Mouse (Mus musculus) embryonic facial prominence, embryonic 14.5 days (tissue): ENCODE data around the gene Slc7a7. TPM values are rescaled to one million over a fixed set of nuclear protein-coding genes. Genes with fewer than 3 reads are reported as not detected.
A peak's percentile ranks its signal among the peaks of the same experiment; 100 is the strongest.

Source experiments
- ATAC-seq: fragments of 200-750 bp; cut with Nextera tagmentation; 2 replicates; pipeline ENCODE4 v1.8.0; 2017; ENCODE audit warnings: low read depth, moderate number of reproducible peaks, moderate TSS enrichment
- DNase-seq: peaks from one replicate; pipeline ENCODE4 v3.0.0-alpha.2; 2015; ENCODE audit warnings: low spot score
- H3K27ac ChIP-seq: fragments of 300-500 bp; sonication (generic); replicated peaks from 2 replicates; pipeline ENCODE4 v1.5.1; 2014; ENCODE audit warnings: low read depth, mild to moderate bottlenecking, low read length, moderate library complexity
- H3K27me3 ChIP-seq: fragments of 300-500 bp; sonication (generic); replicated peaks from 2 replicates; pipeline ENCODE4 v1.6.1; 2014; ENCODE audit warnings: low read length; ENCODE audit not compliant: control insufficient read depth, insufficient read depth
- H3K36me3 ChIP-seq: fragments of 300-500 bp; sonication (generic); 2 replicates; pipeline ENCODE4 v1.6.1; 2014; ENCODE audit warnings: low read length, mixed read lengths; ENCODE audit not compliant: control insufficient read depth, insufficient read depth
- H3K4me1 ChIP-seq: fragments of 300-500 bp; sonication (generic); 2 replicates; pipeline ENCODE4 v1.6.1; 2014; ENCODE audit warnings: antibody characterized with exemption, low read length; ENCODE audit not compliant: control insufficient read depth, insufficient read depth
- H3K4me2 ChIP-seq: fragments of 300-500 bp; sonication (generic); 2 replicates; pipeline ENCODE4 v1.6.1; 2014; ENCODE audit warnings: low read depth, mild to moderate bottlenecking, low read length, moderate library complexity, mixed read lengths
- H3K4me3 ChIP-seq: fragments of 300-500 bp; sonication (generic); 2 replicates; pipeline ENCODE4 v1.5.1; 2014; ENCODE audit warnings: low read depth, mild to moderate bottlenecking, low read length
- H3K9ac ChIP-seq: fragments of 300-500 bp; sonication (generic); 2 replicates; pipeline ENCODE4 v1.6.1; 2014; ENCODE audit warnings: low read depth, mild to moderate bottlenecking, low read length, moderate library complexity, mixed read lengths
- H3K9me3 ChIP-seq: fragments of 300-500 bp; sonication (generic); 2 replicates; pipeline ENCODE4 v1.6.1; 2016; ENCODE audit warnings: low read length; ENCODE audit not compliant: control insufficient read depth
- WGBS: fragments of 180-500 bp; shearing (Covaris S2); extraction: QIAGEN DNeasy Blood & Tissue Kit; methylation state at CpG from one replicate; pipeline ENCODE4 v1.1.7; 2014; 5-methylcytosine and 5-hydroxymethylcytosine counted together
- polyA plus RNA-seq: library from polyadenylated mRNA; unstranded; fragments of >200 nt; fragmentation: Nextera tagmentation; extraction: Ambion mirVana; gene quantifications from 2 replicates; pipeline ENCODE4 v1.2.1, GENCODE M21; 2014

The Slc7a7 gene
- polyA plus RNA-seq, 1 experiment from 2014 or later = 7.7 TPM

GRCm38 (mm10) chr14:54380616-54381015 lies 37.0 kb downstream of the Slc7a7 start:
- H3K9ac ChIP-seq = no peak overlapping the region
- no peaks in the 10 kb centered on the region for H3K9me3 ChIP-seq
- H3K4me3 ChIP-seq = no peak overlapping the region
- WGBS = 81% methylated on average over 4 of the region's 4 CpGs
- H3K4me1 ChIP-seq = no peaks in the 10 kb centered on the region
- no peaks in the 10 kb centered on the region for H3K36me3 ChIP-seq
- DNase-seq (no peak), ATAC-seq (no peak)
- H3K4me2 ChIP-seq = no peak overlapping the region
- H3K27me3 ChIP-seq = no peaks in the 10 kb centered on the region
- H3K27ac ChIP-seq = no peak overlapping the region

GRCm38 (mm10) chr14:54379571-54379970 lies 38.0 kb downstream of the Slc7a7 start:
- ATAC-seq (no peak), DNase-seq (no peak)
- Histone ChIP-seq H3K27ac (no peak overlapping the region), H3K9me3 (no peaks in the 10 kb centered on the region), H3K9ac (no peak overlapping the region), H3K4me2 (no peak overlapping the region), H3K4me3 (no peak overlapping the region), H3K36me3 (no peaks in the 10 kb centered on the region), H3K4me1 (no peaks in the 10 kb centered on the region), H3K27me3 (no peaks in the 10 kb centered on the region)
- 73% methylated on average over 13 of the region's 13 CpGs for WGBS

GRCm38 (mm10) chr14:54377166-54377565 lies 40.4 kb downstream of the Slc7a7 start:
- Histone ChIP-seq H3K36me3 (no peaks in the 10 kb centered on the region), H3K9ac (no peak overlapping the region), H3K4me3 (no peak overlapping the region), H3K4me2 (no peak overlapping the region), H3K4me1 (no peaks in the 10 kb centered on the region), H3K27me3 (no peaks in the 10 kb centered on the region), H3K9me3 (no peaks in the 10 kb centered on the region), H3K27ac (no peak overlapping the region)
- WGBS = 89% methylated on average over 6 of the region's 6 CpGs
- DNase-seq = no peak
- no peak for ATAC-seq

GRCm38 (mm10) chr14:54375916-54376315 lies 41.7 kb downstream of the Slc7a7 start:
- H3K4me3 ChIP-seq = no peak overlapping the region
- no peaks in the 10 kb centered on the region for H3K4me1 ChIP-seq
- no peak overlapping the region for H3K27ac ChIP-seq
- 74% methylated on average over 3 of the region's 3 CpGs for WGBS
- H3K36me3 ChIP-seq = peaks cover 9% of the 10 kb centered on the region; the same call in 1 of the 2 replicates
- no peaks in the 10 kb centered on the region for H3K9me3 ChIP-seq
- H3K9ac ChIP-seq = no peak overlapping the region
- DNase-seq (peak; percentile 29), ATAC-seq (no peak)
- no peaks in the 10 kb centered on the region for H3K27me3 ChIP-seq
- H3K4me2 ChIP-seq = no peak overlapping the region

GRCm38 (mm10) chr14:54372923-54373322 lies 44.7 kb downstream of the Slc7a7 start:
- ATAC-seq = no peak
- H3K9ac ChIP-seq = no peak overlapping the region
- H3K36me3 ChIP-seq = peaks cover 38% of the 10 kb centered on the region

GRCm38 (mm10) chr14:54371460-54371859 lies 46.1 kb downstream of the Slc7a7 start:
- Histone ChIP-seq H3K36me3 (peaks cover 52% of the 10 kb centered on the region), H3K4me3 (no peak overlapping the region), H3K9ac (no peak overlapping the region), H3K4me1 (no peaks in the 10 kb centered on the region), H3K27ac (no peak overlapping the region), H3K9me3 (no peaks in the 10 kb centered on the region), H3K4me2 (no peak overlapping the region), H3K27me3 (no peaks in the 10 kb centered on the region)
- ATAC-seq = no peak
- WGBS = 97% methylated on average over 10 of the region's 10 CpGs
- DNase-seq = no peak

More at GRCm38 (mm10) chr14:54372923-54373322, 44.7 kb downstream of the Slc7a7 start:
- no peak overlapping the region for H3K4me2 ChIP-seq
- no peaks in the 10 kb centered on the region for H3K4me1 ChIP-seq
- no peaks in the 10 kb centered on the region for H3K27me3 ChIP-seq
- WGBS = 92% methylated on average over 9 of the region's 9 CpGs
- H3K27ac ChIP-seq = no peak overlapping the region
- no peak for DNase-seq
- no peaks in the 10 kb centered on the region for H3K9me3 ChIP-seq
- H3K4me3 ChIP-seq = no peak overlapping the region

- Histone ChIP-seq H3K4me2 (no peak overlapping the region), H3K4me1 (no peaks in the 10 kb centered on the region), H3K27ac (no peak overlapping the region), H3K9me3 (no peaks in the 10 kb centered on the region), H3K9ac (no peak overlapping the region), H3K36me3 (peaks cover 60% of the 10 kb centered on the region), H3K27me3 (no peaks in the 10 kb centered on the region), H3K4me3 (no peak overlapping the region)
- 94% methylated on average over 6 of the region's 6 CpGs for WGBS
- DNase-seq (no peak), ATAC-seq (no peak)
Observed at GRCm38 (mm10) chr14:54370595-54370994, 47.0 kb downstream of the Slc7a7 start.

- Histone ChIP-seq H3K9me3 (no peaks in the 10 kb centered on the region), H3K9ac (no peak overlapping the region), H3K27me3 (no peaks in the 10 kb centered on the region), H3K4me3 (no peak overlapping the region), H3K27ac (no peak overlapping the region), H3K4me1 (no peaks in the 10 kb centered on the region), H3K4me2 (no peak overlapping the region), H3K36me3 (peaks cover 65% of the 10 kb centered on the region)
- ATAC-seq (no peak), DNase-seq (no peak)
- 95% methylated on average over 3 of the region's 3 CpGs for WGBS
Observed at GRCm38 (mm10) chr14:54369372-54369771, 48.2 kb downstream of the Slc7a7 start.

GRCm38 (mm10) chr14:54367429-54368060 lies 50.0 kb downstream of the Slc7a7 start:
- H3K4me3 ChIP-seq = no peak overlapping the region
- peaks cover 82% of the 10 kb centered on the region for H3K36me3 ChIP-seq
- H3K4me2 ChIP-seq = no peak overlapping the region
- no peak for ATAC-seq
- H3K27me3 ChIP-seq = no peaks in the 10 kb centered on the region
- DNase-seq = no peak
- no peak overlapping the region for H3K27ac ChIP-seq
- no peaks in the 10 kb centered on the region for H3K9me3 ChIP-seq
- WGBS = 94% methylated on average over 18 of the region's 18 CpGs
- no peaks in the 10 kb centered on the region for H3K4me1 ChIP-seq
- H3K9ac ChIP-seq = no peak overlapping the region
